Mouse (Mus musculus): Measurements from ENCODE around the gene Pank2. TPM values are rescaled to one million over a fixed set of nuclear protein-coding genes. Genes with fewer than 3 reads are reported as not detected.
A peak's percentile ranks its signal among the peaks of the same experiment; 100 is the strongest.
"Not testable (repeated sequence)": the region's sequence is repeated elsewhere in the genome, so short reads cannot be mapped to it uniquely, and the experiment has no call there.

Pank2 gene
- total and polyA plus RNA-seq, 2 experiments from 2014 or later: 24.0 to 41.8 TPM

DNA sequence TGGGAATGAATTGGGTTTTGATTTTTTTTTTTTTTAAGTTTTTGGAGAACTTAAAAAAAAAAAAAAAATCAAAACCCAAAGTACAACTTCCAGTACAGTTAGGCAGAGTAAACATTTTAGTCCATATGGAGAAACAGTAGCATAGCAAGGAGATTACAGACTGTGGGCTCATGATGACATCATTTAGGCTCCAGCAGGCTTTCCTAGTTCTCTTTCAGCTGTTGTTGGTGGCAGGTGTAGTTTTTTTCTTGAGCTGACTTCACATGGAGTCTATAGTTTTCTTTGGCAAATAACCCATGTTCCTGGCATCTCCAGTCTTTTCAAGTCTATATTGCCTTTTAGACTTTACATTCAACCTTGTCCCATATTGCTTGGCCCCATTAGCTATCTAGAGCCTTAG lies 28.4 kb downstream of the Pank2 start:
- no peak overlapping the region for H3K4me3 ChIP-seq (ENCODE audit: low read depth, low read length)
- TF ChIP-seq CTCF (IDR thresholded peaks at IDR 0.05): no peak
- H3K9me3 ChIP-seq (ENCODE audit: low read length): no peaks in the 10 kb centered on the region
- no peaks in the 10 kb centered on the region for H3K27me3 ChIP-seq (ENCODE audit: insufficient read depth, low read length)
- peaks cover 29% of the 10 kb centered on the region for H3K36me3 ChIP-seq (ENCODE audit: insufficient read depth, low read length)
- ATAC-seq (ENCODE audit: low FRiP score) (no peak), DNase-seq (ENCODE audit: low spot score) (no peak)
- H3K4me1 ChIP-seq (ENCODE audit: insufficient read depth, low read length): no peaks in the 10 kb centered on the region
- H3K4me2 ChIP-seq (ENCODE audit: low read depth, low read length, poor library complexity, severe bottlenecking): no peak overlapping the region
- H3K9ac ChIP-seq (replicated peaks; ENCODE audit: low read length, poor library complexity, severe bottlenecking): no peak overlapping the region
- H3K27ac ChIP-seq (ENCODE audit: low read depth, low read length): no peak overlapping the region

DNA sequence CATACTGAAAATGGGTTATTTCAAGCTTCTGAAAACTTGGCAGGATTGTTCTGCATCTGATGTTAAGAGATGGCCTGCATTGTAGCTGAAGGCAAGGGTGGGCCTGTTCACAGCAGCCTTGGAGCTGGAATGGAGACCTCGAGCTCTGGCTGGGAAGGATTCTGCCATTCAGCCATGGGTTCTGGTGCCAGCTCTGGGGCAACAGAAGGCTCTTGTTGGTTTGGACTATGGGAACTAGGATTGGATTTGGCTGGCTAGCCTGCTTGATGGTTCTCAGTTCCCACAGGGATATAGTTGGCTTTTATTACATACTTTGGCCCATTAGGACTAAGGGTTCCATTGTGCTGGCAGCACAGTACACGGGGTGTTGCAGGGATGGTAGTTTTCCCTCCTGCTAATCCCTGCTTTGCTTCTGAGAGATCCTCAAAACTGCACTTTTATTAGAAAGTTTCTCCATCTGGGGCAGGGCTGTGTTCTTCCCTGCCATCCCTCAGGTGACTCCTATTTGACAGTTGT lies 34.5 kb downstream of the Pank2 start:
- peak; percentile 57; the same call in 1 of the 2 replicates for ATAC-seq (ENCODE audit: low FRiP score)
- Histone ChIP-seq H3K9me3 (ENCODE audit: low read length) (no peaks in the 10 kb centered on the region), H3K36me3 (ENCODE audit: insufficient read depth, low read length) (peaks cover 23% of the 10 kb centered on the region), H3K4me1 (ENCODE audit: insufficient read depth, low read length) (no peaks in the 10 kb centered on the region), H3K9ac (replicated peaks; ENCODE audit: low read length, poor library complexity, severe bottlenecking) (no peak overlapping the region), H3K27me3 (ENCODE audit: insufficient read depth, low read length) (no peaks in the 10 kb centered on the region), H3K27ac (ENCODE audit: low read depth, low read length) (peak overlapping the region; percentile 47), H3K4me3 (ENCODE audit: low read depth, low read length) (no peak overlapping the region), H3K4me2 (ENCODE audit: low read depth, low read length, poor library complexity, severe bottlenecking) (no peak overlapping the region)
- TF ChIP-seq CTCF (IDR thresholded peaks at IDR 0.05): no peak
- DNase-seq (ENCODE audit: low spot score): peak; percentile 5
- 76% methylated on average over 2 of the region's 2 CpGs for WGBS

DNA sequence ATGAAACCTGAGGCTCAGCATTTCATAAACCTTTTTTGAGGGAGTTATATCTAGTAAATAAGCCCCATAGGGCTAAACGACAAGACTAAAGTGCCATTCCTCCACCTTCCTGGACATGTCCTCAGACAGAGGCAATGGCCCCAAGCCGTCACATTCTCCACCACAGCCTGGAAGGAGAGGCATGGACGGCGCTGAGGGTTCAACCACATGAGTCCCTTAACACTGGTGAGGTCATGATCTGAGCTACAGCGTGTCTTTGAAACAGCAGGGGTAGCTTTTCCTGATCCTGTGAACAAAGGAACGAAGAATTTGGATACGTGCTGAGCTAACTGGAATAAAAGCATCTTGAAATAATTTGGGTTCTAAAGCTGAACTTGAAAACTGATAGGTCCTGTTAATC lies 36.4 kb downstream of the Pank2 start:
- H3K4me3 ChIP-seq (ENCODE audit: low read depth, low read length); H3K27me3 ChIP-seq (ENCODE audit: insufficient read depth, low read length); H3K27ac ChIP-seq (ENCODE audit: low read depth, low read length); DNase-seq (ENCODE audit: low spot score); ATAC-seq (ENCODE audit: low FRiP score); H3K4me2 ChIP-seq (ENCODE audit: low read depth, low read length, poor library complexity, severe bottlenecking); H3K9me3 ChIP-seq (ENCODE audit: low read length); H3K9ac ChIP-seq (replicated peaks; ENCODE audit: low read length, poor library complexity, severe bottlenecking); H3K4me1 ChIP-seq (ENCODE audit: insufficient read depth, low read length): not testable (repeated sequence)
- peaks cover 23% of the 10 kb centered on the region for H3K36me3 ChIP-seq (ENCODE audit: insufficient read depth, low read length)
- WGBS: 34% methylated on average over 7 of the region's 7 CpGs

DNA sequence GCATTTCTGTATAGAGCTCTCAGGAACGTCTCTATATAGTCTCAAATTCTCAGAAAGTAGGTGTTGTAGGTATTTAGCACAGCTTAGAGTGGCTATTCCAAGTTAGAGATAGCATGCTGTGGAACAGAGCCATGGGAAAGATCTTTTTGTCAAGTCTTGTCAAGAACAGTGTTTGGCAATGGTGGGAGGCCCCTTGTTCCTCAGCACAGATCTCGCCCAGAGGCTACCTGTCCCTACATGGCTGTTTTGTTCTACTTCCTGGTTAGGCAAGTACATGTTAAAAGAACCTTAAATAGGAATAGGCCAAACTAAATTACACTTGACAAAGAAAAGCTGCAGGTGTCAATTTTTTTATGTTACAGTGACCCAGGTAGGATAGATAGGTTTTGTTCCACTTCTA lies 38.2 kb downstream of the Pank2 start:
- Histone ChIP-seq H3K9me3 (ENCODE audit: low read length) (no peaks in the 10 kb centered on the region), H3K9ac (replicated peaks; ENCODE audit: low read length, poor library complexity, severe bottlenecking) (no peak overlapping the region), H3K27ac (ENCODE audit: low read depth, low read length) (no peak overlapping the region), H3K36me3 (ENCODE audit: insufficient read depth, low read length) (peaks cover 27% of the 10 kb centered on the region), H3K27me3 (ENCODE audit: insufficient read depth, low read length) (no peaks in the 10 kb centered on the region), H3K4me1 (ENCODE audit: insufficient read depth, low read length) (no peaks in the 10 kb centered on the region), H3K4me2 (ENCODE audit: low read depth, low read length, poor library complexity, severe bottlenecking) (no peak overlapping the region), H3K4me3 (ENCODE audit: low read depth, low read length) (no peak overlapping the region)
- ATAC-seq (ENCODE audit: low FRiP score) (no peak), DNase-seq (ENCODE audit: low spot score) (no peak)
- no peak for TF ChIP-seq CTCF (IDR thresholded peaks at IDR 0.05)
- 92% methylated on average over 2 of the region's 2 CpGs for WGBS

DNA sequence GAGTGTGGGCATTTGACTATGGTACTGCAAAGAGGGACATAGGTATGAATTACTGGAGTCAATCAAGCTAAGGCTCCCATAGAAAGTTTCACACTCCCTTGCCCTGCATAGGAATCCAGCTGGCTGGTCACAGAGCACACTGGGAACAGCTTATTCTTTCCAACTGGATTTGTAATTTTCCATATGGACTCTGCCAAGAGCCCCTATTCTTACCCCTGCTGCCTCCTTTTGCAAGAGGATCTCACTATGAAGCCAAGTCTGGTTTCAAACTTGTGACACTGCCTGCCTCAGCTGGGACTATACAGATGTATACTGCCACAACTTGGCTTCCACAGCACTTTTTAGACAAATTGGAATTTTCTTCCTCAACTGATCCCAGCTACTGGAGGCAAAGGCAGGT lies 39.3 kb downstream of the Pank2 start:
- H3K9me3 ChIP-seq (ENCODE audit: low read length): no peaks in the 10 kb centered on the region
- ATAC-seq (ENCODE audit: low FRiP score): no peak
- H3K4me1 ChIP-seq (ENCODE audit: insufficient read depth, low read length): no peaks in the 10 kb centered on the region
- no peak overlapping the region for H3K4me2 ChIP-seq (ENCODE audit: low read depth, low read length, poor library complexity, severe bottlenecking)
- no peak for DNase-seq (ENCODE audit: low spot score)
- no peak overlapping the region for H3K27ac ChIP-seq (ENCODE audit: low read depth, low read length)
- no peak for TF ChIP-seq CTCF (IDR thresholded peaks at IDR 0.05)
- H3K27me3 ChIP-seq (ENCODE audit: insufficient read depth, low read length): no peaks in the 10 kb centered on the region
- no peak overlapping the region for H3K9ac ChIP-seq (replicated peaks; ENCODE audit: low read length, poor library complexity, severe bottlenecking)
- H3K36me3 ChIP-seq (ENCODE audit: insufficient read depth, low read length): peaks cover 27% of the 10 kb centered on the region
- H3K4me3 ChIP-seq (ENCODE audit: low read depth, low read length): no peak overlapping the region

DNA sequence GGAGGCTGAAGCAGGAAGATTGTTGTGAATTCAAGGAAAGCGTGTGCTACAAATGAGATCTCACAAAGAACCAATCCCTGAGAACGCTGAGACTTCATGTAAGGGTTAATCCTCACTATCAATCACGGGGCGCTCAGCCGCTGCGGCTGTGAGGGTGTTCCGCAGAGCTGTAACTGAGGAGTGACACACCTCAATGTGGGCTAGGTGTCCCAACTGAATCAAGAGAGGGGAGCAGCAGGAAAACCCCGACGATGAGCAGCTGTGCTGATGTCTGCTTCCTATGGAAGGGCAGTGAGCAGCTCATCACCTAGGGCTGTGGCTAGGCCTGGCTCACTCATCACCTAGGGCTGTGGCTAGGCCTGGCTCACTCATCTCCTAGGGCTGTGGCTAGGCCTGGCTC lies 42.2 kb downstream of the Pank2 start:
- H3K9me3 ChIP-seq (ENCODE audit: low read length): no peaks in the 10 kb centered on the region
- ATAC-seq (ENCODE audit: low FRiP score): no peak
- H3K4me1 ChIP-seq (ENCODE audit: insufficient read depth, low read length): no peaks in the 10 kb centered on the region
- no peak overlapping the region for H3K27ac ChIP-seq (ENCODE audit: low read depth, low read length)
- peaks cover 23% of the 10 kb centered on the region for H3K36me3 ChIP-seq (ENCODE audit: insufficient read depth, low read length)
- H3K27me3 ChIP-seq (ENCODE audit: insufficient read depth, low read length): no peaks in the 10 kb centered on the region
- WGBS: 84% methylated on average over 9 of the region's 9 CpGs
- no peak overlapping the region for H3K4me2 ChIP-seq (ENCODE audit: low read depth, low read length, poor library complexity, severe bottlenecking)
- no peak overlapping the region for H3K9ac ChIP-seq (replicated peaks; ENCODE audit: low read length, poor library complexity, severe bottlenecking)
- DNase-seq (ENCODE audit: low spot score): no peak
- TF ChIP-seq CTCF (IDR thresholded peaks at IDR 0.05): no peak
- H3K4me3 ChIP-seq (ENCODE audit: low read depth, low read length): no peak overlapping the region

DNA sequence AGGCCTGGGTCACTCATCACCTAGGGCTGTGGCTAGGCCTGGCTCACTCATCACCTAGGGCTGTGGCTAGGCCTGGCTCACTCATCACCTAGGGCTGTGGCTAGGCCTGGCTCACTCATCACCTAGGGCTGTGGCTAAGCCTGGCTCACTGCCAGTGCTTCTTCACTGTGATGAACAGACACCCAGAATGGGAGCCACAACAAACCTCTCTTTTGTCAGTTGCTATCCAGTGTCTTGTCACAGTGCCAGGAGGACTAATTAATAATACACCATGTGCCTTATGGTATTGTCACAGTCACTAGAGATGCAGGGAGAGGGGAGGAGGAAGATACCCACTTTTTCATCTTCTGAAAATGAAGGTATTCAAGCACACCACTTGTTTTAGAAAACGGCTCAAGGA lies 42.9 kb downstream of the Pank2 start:
- H3K4me3 ChIP-seq (ENCODE audit: low read depth, low read length); ATAC-seq (ENCODE audit: low FRiP score); H3K4me2 ChIP-seq (ENCODE audit: low read depth, low read length, poor library complexity, severe bottlenecking); H3K9ac ChIP-seq (replicated peaks; ENCODE audit: low read length, poor library complexity, severe bottlenecking); H3K9me3 ChIP-seq (ENCODE audit: low read length); H3K27ac ChIP-seq (ENCODE audit: low read depth, low read length); H3K27me3 ChIP-seq (ENCODE audit: insufficient read depth, low read length); H3K4me1 ChIP-seq (ENCODE audit: insufficient read depth, low read length): not testable (repeated sequence)
- DNase-seq (ENCODE audit: low spot score): peak; percentile 64
- WGBS: 82% methylated on average over 1 of the region's 1 CpGs
- H3K36me3 ChIP-seq (ENCODE audit: insufficient read depth, low read length): peaks cover 23% of the 10 kb centered on the region
